Mouse (Mus musculus) cortical plate, adult 2 months (tissue): ENCODE data around the gene Zfyve26. TPM values are rescaled to one million over a fixed set of nuclear protein-coding genes. Genes with fewer than 3 reads are reported as not detected.

Experiments used
- H3K27ac ChIP-seq: fragments of 200-500 bp; 2 replicates; pipeline ENCODE4 v1.5.1; 2012; ENCODE audit warnings: low read length, control low read depth, inconsistent platforms; ENCODE audit not compliant: insufficient read depth
- H3K4me1 ChIP-seq: fragments of 200-500 bp; 2 replicates; pipeline ENCODE4 v1.6.1; 2011; ENCODE audit warnings: low read length; ENCODE audit not compliant: control insufficient read depth, insufficient read depth
- H3K4me3 ChIP-seq: fragments of 200-500 bp; 2 replicates; pipeline ENCODE4 v1.5.1; 2011; ENCODE audit warnings: mild to moderate bottlenecking, low read length, control low read depth; ENCODE audit not compliant: insufficient read depth
- CTCF ChIP-seq: fragments of 200-500 bp; IDR thresholded peaks from 2 replicates; pipeline ENCODE4 v1.5.1; 2011; ENCODE audit warnings: mild to moderate bottlenecking, control low read depth, low read length; ENCODE audit not compliant: insufficient read depth; ENCODE audit errors: extremely low read depth
- POLR2A ChIP-seq: fragments of 200-500 bp; IDR thresholded peaks from 2 replicates; pipeline ENCODE4 v1.6.1; 2011; ENCODE audit warnings: mild to moderate bottlenecking, low read length, control low read depth; ENCODE audit not compliant: insufficient read depth; ENCODE audit errors: extremely low read depth
- polyA plus RNA-seq: library from polyadenylated mRNA; depleted of rRNA; stranded (reverse); fragments of >200 nt; gene quantifications from 2 replicates; pipeline ENCODE4 v1.2.3, GENCODE M21; 2012

The Zfyve26 gene
- polyA plus RNA-seq, 1 experiment, result 28.3 TPM

- no peak overlapping the region for H3K27ac ChIP-seq
- TF ChIP-seq POLR2A (no peak), CTCF (no peak)
- no peak overlapping the region for H3K4me3 ChIP-seq
- no peaks in the 10 kb centered on the region for H3K4me1 ChIP-seq
Measured at GRCm38 (mm10) chr12:79317339-79317738, 21.2 kb upstream of the Zfyve26 start.

GRCm38 (mm10) chr12:79313721-79314120 lies 17.6 kb upstream of the Zfyve26 start:
- H3K27ac ChIP-seq, result no peak overlapping the region
- no peak for TF ChIP-seq POLR2A
- TF ChIP-seq CTCF, result no peak
- no peaks in the 10 kb centered on the region for H3K4me1 ChIP-seq
- no peak overlapping the region for H3K4me3 ChIP-seq

GRCm38 (mm10) chr12:79306013-79306412 lies 9.9 kb upstream of the Zfyve26 start:
- Histone ChIP-seq H3K4me1 (no peaks in the 10 kb centered on the region), H3K27ac (no peak overlapping the region), H3K4me3 (no peak overlapping the region)
- TF ChIP-seq CTCF (no peak), POLR2A (no peak)

DNA sequence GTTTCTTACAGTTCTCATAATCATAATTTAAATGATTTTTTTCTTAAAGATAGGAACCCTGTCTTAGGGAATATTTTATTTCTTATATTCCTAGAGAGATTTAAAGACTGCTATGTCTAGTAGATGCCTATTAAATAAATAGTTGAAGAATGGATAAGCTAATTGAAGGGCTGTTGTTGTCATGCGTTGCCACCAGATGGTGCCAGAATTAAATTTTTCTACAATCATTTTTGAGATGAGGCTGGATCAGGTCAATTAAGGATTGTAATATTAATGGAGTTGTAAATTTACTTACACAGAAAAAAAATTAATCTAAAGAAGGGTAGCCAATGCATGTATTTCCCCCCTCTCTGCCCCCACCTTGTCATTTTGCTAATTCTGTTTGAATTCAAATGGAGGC lies 9.0 kb upstream of the Zfyve26 start:
- TF ChIP-seq CTCF (no peak), POLR2A (no peak)
- no peak overlapping the region for H3K27ac ChIP-seq
- H3K4me3 ChIP-seq, result no peak overlapping the region
- H3K4me1 ChIP-seq, result no peaks in the 10 kb centered on the region

DNA sequence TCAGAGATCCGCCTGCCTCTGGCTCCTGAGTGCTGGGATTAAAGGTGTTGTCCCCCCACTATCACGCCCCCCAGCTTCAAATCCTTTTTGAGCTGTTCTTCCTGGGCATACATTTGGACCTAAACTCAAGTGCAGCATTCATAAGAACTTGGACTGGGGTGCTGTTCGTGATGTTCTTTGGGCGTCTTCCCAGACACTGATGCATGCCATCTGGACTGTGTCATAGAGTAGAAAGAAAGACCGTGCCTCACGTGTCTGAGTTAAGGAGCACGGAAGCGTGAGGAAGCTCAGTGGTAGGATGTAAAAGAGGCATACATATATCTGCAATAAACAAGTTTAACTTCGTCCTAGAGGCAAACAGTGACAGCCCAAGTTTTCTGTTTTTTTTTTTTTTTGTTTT lies 5.7 kb upstream of the Zfyve26 start:
- Histone ChIP-seq H3K4me1 (no peaks in the 10 kb centered on the region), H3K27ac (no peak overlapping the region), H3K4me3 (no peak overlapping the region)
- TF ChIP-seq CTCF (no peak), POLR2A (no peak)

DNA sequence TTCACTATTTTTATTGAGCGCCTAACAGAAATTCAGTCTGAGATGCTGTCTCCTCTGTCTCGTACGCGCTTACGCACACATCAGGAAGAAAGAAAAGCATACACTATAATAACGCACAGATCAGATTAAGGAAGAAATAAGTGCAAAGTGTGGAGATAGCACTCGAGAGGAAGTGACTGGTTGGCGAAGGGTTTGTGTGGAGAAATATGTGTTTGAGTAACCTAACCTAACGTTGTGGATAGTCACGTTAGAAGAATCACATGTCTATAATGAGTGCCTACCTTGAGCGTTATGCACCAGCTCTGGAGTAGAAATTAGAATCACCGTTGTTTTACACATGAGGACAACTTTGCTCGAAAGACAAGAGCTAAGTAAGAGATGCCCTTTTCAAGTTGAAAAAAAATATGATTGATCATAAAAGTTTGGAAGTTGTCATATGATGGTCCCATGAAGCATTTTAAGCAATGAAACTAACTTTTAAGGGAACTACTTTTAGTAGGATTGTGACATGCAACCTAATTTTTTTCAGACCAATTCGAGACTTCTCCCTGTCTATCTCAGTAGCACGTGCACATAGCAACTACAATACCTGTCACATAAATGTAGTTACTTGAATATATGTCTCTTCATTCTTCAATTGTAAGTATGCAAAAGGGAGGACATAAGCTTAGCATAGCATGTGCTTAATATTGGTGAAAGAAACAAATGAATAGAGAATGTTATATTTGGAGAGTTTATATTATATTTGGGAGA lies 2.0 kb upstream of the Zfyve26 start:
- no peak overlapping the region for H3K4me3 ChIP-seq
- TF ChIP-seq POLR2A (no peak), CTCF (no peak)
- no peaks in the 10 kb centered on the region; the same call in 1 of the 2 replicates for H3K4me1 ChIP-seq

GRCm38 (mm10) chr12:79297121-79297576 lies 1.0 kb upstream of the Zfyve26 start, which contains the start of gene Rad51b:
Rad51b (plus strand) TSS chr12:79297282.
- Histone ChIP-seq H3K27ac (no peak within 1 kb of the TSS), H3K4me3 (peak within 1 kb of the TSS; percentile 47), H3K4me1 (no peaks in the 10 kb centered on the region; the same call in 1 of the 2 replicates)
- TF ChIP-seq CTCF (no peak), POLR2A (no peak)

More for the DNA sequence above, 2.0 kb upstream of the Zfyve26 start:
- no peak overlapping the region for H3K27ac ChIP-seq

DNA sequence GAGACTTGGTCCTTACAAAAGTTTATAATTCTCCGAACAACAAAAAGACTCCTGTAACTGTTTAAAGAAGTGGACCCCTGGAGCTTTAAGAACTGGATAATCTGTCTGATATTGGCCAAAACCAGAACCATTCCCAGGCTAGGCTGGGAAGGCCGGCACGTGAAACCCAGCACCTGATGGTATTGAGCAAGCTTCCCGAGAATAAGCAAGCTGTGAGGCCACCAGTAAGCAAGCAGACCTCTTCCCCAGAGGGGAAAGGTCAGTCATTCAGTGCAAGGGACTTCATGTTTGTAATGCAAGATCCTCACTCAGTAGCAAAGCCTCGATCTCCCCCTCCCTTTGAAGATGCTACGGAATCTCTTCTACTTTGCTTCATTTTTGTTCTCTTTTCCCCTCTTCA lies 3.2 kb downstream of the Zfyve26 start:
- Histone ChIP-seq H3K4me3 (no peak overlapping the region), H3K4me1 (no peaks in the 10 kb centered on the region; the same call in 1 of the 2 replicates), H3K27ac (no peak overlapping the region)
- no peak for TF ChIP-seq CTCF
- no peak for TF ChIP-seq POLR2A

DNA sequence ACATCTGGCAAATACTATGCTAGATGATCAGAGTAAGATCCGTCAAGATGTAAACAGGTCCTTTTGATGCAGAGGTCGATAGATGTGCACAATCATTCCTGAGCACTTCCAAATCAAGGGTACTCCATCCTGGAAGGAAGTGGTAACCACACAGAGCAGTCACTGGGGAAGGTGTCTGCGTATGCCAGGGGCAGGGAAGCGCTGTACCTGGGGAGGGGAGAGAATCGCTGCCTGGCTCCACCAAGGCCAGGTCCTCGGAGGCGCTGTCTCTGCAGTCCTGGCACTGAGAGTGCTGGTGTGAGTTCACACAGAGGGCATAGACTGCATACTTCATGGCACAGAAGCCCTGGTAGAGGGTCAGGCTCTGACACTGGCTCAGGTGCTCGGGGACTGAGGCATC lies 13.5 kb downstream of the Zfyve26 start:
- TF ChIP-seq CTCF (no peak), POLR2A (no peak)
- H3K27ac ChIP-seq, result no peak overlapping the region
- H3K4me1 ChIP-seq, result peaks cover 2% of the 10 kb centered on the region; the same call in 1 of the 2 replicates
- H3K4me3 ChIP-seq, result no peak overlapping the region

- H3K4me1 ChIP-seq, result peaks cover 2% of the 10 kb centered on the region; the same call in 1 of the 2 replicates
- H3K4me3 ChIP-seq, result no peak overlapping the region
- TF ChIP-seq CTCF (no peak), POLR2A (no peak)
- no peak overlapping the region for H3K27ac ChIP-seq
Measured at GRCm38 (mm10) chr12:79279513-79280115, 16.5 kb downstream of the Zfyve26 start.
